Mouse (Mus musculus) bone marrow macrophage, adult 2 months (primary cell): ENCODE data around the gene Nup35. TPM values are rescaled to one million over a fixed set of nuclear protein-coding genes. Genes with fewer than 3 reads are reported as not detected.

Experiments used
- H3K27ac ChIP-seq: 2 replicates; pipeline ENCODE4 v1.5.1; 2012; ENCODE audit warnings: low read depth, low read length; ENCODE audit not compliant: insufficient read depth
- H3K4me1 ChIP-seq: 2 replicates; pipeline ENCODE4 v1.6.1; 2012; ENCODE audit warnings: low read length; ENCODE audit not compliant: control insufficient read depth, insufficient read depth
- H3K4me3 ChIP-seq: 2 replicates; pipeline ENCODE4 v1.5.1; 2012; ENCODE audit warnings: mild to moderate bottlenecking, low read length, moderate library complexity; ENCODE audit not compliant: insufficient read depth
- CTCF ChIP-seq: IDR thresholded peaks from 2 replicates; pipeline ENCODE4 v1.5.1; 2012; ENCODE audit warnings: low read depth, mild to moderate bottlenecking, low read length, moderate library complexity
- POLR2A ChIP-seq: IDR thresholded peaks from 2 replicates; pipeline ENCODE4 v1.6.1; 2012; ENCODE audit warnings: mild to moderate bottlenecking, low read depth, low read length, borderline replicate concordance
- polyA plus RNA-seq: library from polyadenylated mRNA; stranded (reverse); fragments of >200 nt; gene quantifications from 2 replicates; pipeline ENCODE4 v1.2.4, GENCODE M21; 2012; ENCODE audit not compliant: missing spikeins, insufficient read depth, insufficient read length

Gene Nup35
- polyA plus RNA-seq, 1 experiment, result 12.9 TPM

- no peaks in the 10 kb centered on the region for H3K4me1 ChIP-seq
- H3K4me3 ChIP-seq, result no peak overlapping the region
- TF ChIP-seq CTCF, result no peak
- no peak for TF ChIP-seq POLR2A
- H3K27ac ChIP-seq, result no peak overlapping the region
These were observed 22.7 kb upstream of the Nup35 start for GRCm38 (mm10) chr2:80594215-80594918.

GRCm38 (mm10) chr2:80596960-80597359, 20.1 kb upstream of the Nup35 start:
- Histone ChIP-seq H3K4me3 (no peak overlapping the region), H3K4me1 (no peaks in the 10 kb centered on the region), H3K27ac (no peak overlapping the region)
- TF ChIP-seq CTCF (no peak), POLR2A (no peak)

GRCm38 (mm10) chr2:80599850-80600249, 17.2 kb upstream of the Nup35 start:
- H3K4me1 ChIP-seq, result no peaks in the 10 kb centered on the region
- H3K4me3 ChIP-seq, result no peak overlapping the region
- no peak for TF ChIP-seq POLR2A
- TF ChIP-seq CTCF, result no peak
- no peak overlapping the region for H3K27ac ChIP-seq

GRCm38 (mm10) chr2:80600611-80601010, 16.4 kb upstream of the Nup35 start:
- no peak for TF ChIP-seq CTCF
- TF ChIP-seq POLR2A, result no peak
- H3K4me1 ChIP-seq, result no peaks in the 10 kb centered on the region
- H3K4me3 ChIP-seq, result no peak overlapping the region
- H3K27ac ChIP-seq, result no peak overlapping the region

GRCm38 (mm10) chr2:80602756-80603155, 14.3 kb upstream of the Nup35 start:
- Histone ChIP-seq H3K4me1 (no peaks in the 10 kb centered on the region), H3K27ac (no peak overlapping the region), H3K4me3 (no peak overlapping the region)
- no peak for TF ChIP-seq CTCF
- TF ChIP-seq POLR2A, result no peak

GRCm38 (mm10) chr2:80603771-80604426, 13.1 kb upstream of the Nup35 start:
- Histone ChIP-seq H3K4me1 (no peaks in the 10 kb centered on the region), H3K27ac (no peak overlapping the region), H3K4me3 (no peak overlapping the region)
- TF ChIP-seq POLR2A, result no peak
- no peak for TF ChIP-seq CTCF

GRCm38 (mm10) chr2:80612286-80612685, 4.8 kb upstream of the Nup35 start:
- Histone ChIP-seq H3K27ac (no peak overlapping the region), H3K4me1 (peaks cover 2% of the 10 kb centered on the region; the same call in 1 of the 2 replicates), H3K4me3 (no peak overlapping the region)
- no peak for TF ChIP-seq CTCF
- TF ChIP-seq POLR2A, result no peak

GRCm38 (mm10) chr2:80612796-80613195, 4.2 kb upstream of the Nup35 start:
- peaks cover 3% of the 10 kb centered on the region for H3K4me1 ChIP-seq
- H3K4me3 ChIP-seq, result no peak overlapping the region
- H3K27ac ChIP-seq, result no peak overlapping the region
- no peak for TF ChIP-seq POLR2A
- TF ChIP-seq CTCF, result no peak

- Histone ChIP-seq H3K4me1 (peaks cover 8% of the 10 kb centered on the region), H3K27ac (no peak overlapping the region), H3K4me3 (no peak overlapping the region)
- no peak for TF ChIP-seq POLR2A
These were observed 2.0 kb downstream of the Nup35 start for GRCm38 (mm10) chr2:80618991-80619390.

GRCm38 (mm10) chr2:80621921-80622320, 4.9 kb downstream of the Nup35 start:
- no peak overlapping the region for H3K4me3 ChIP-seq
- peaks cover 6% of the 10 kb centered on the region for H3K4me1 ChIP-seq
- no peak for TF ChIP-seq POLR2A
- no peak for TF ChIP-seq CTCF
- no peak overlapping the region for H3K27ac ChIP-seq

- Histone ChIP-seq H3K4me3 (no peak overlapping the region), H3K27ac (no peak overlapping the region), H3K4me1 (no peaks in the 10 kb centered on the region)
- TF ChIP-seq POLR2A (no peak), CTCF (no peak)
These were observed 7.5 kb downstream of the Nup35 start for GRCm38 (mm10) chr2:80624523-80624922.
